Mouse (Mus musculus) layer of hippocampus, adult 11-12 months (tissue): Measurements from ENCODE around the gene Zic2.

Experiments
- DNase-seq: peaks from one replicate; pipeline ENCODE4 v3.0.0; 2022; ENCODE audit warnings: low spot score

Zic2 gene

DNA sequence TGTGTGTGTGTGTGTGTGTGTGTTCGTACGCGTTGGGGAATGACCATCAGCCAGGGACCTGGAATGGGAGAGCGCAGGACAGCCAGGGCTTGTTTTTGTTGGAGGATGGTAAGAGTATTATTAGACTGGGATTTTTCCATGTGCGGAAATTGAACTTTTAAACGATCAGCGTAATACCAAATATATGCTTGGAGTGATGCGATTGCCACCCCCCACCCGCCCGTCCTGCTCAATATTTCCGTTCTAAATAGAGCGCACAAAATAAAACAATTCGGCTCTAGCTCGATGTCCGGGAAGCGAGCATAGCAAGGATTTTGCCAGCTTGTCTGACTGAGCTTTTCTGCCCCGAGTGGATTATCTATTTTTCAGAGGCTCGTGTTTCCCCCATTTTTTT is 1.6 kb downstream of the Zic2 start:
- no peak for DNase-seq

DNA sequence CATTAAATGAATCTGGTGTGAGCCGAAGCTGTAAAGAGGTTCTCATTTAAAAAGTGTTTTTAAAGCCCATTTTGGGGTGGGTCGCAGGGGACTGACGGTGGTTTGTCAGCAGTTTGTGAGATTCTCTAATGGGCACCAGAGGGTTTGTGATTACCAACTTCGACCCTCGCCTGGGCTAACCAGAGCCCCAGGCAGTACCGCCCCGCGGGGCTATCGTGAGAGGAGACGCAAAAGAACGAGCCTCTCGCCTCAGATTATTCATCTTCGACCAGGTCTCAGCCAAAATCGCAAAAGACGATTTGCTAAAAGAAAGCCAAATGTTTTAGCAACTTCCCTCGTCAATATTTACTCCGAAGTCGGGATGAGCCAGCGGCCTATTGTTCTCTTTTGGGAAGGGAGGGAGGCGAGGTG is 2.0 kb downstream of the Zic2 start:
- DNase-seq: no peak

DNA sequence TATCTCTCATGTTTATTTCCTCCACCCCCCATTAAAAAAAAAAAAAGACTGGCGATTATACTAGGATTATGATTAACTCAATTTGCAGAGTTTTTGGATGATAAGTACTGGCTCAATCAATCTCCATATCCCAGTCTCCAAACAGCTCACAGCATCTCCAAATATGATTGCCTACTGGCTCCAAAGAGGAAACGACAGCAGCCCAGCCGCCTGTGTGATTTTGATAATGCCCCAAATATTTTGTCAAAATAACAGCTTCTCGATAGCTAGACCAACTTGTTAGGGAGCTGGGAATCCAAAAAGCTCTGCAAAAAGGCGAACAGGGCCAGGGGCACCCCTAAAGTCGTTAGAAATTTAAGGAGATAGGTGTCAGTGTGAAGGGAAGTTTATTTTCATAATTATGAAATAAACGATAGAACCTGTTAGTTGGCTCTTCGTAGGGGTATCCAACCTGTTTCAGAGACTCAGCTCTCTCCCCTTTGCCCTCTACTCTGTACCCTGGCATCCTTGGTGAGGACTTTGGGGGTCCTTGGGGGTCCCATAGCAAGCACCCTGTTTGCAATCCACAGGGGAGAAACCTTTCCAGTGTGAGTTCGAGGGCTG is 2.8 kb downstream of the Zic2 start:
- no peak for DNase-seq

DNA sequence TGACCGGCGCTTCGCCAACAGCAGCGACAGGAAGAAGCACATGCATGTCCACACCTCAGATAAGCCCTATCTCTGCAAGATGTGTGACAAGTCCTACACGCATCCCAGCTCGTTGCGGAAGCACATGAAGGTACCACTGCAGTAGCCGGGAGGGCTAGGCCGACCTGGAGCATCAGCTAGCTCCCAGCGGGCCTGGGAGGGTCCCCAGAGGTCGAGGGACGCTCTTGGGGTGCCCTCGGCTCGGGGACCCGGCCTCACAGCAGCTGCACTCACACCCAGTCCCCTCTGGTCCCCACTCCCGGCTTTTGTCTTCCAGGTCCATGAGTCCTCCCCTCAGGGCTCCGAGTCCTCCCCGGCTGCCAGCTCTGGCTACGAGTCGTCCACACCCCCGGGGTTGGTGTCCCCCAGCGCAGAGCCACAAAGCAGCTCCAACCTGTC is 3.4 kb downstream of the Zic2 start:
- DNase-seq: no peak

DNA sequence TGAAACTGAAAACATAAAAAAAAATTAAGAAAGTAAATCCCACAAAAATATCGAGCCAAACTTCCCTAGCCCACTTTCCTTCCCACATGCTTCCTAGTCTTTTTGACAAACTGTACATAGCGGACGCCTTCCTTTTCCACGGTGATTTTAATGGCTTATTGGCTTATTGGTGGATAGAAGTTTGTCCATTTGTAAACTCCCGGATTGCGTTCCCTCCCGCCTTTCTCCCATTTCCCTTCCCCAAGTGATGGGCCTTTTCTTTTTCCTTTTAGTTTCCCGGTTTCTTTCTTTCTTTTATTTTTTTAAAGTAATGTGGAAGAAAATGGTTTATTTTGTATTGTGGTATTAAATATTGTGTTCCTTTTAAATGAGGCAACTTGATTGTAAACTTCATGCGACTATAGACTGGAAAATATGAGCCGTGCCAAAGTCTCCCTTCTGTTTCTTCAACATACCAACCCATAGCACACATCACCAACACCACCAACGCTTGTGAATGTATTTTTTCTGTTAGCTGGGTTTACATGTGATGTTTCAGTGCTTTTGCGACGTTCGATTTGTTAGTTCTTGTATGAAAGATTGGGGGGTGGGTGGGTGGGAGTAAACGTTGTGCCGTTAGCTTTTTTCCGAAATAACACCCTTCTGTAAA is 4.3 kb downstream of the Zic2 start:
- no peak for DNase-seq

DNA sequence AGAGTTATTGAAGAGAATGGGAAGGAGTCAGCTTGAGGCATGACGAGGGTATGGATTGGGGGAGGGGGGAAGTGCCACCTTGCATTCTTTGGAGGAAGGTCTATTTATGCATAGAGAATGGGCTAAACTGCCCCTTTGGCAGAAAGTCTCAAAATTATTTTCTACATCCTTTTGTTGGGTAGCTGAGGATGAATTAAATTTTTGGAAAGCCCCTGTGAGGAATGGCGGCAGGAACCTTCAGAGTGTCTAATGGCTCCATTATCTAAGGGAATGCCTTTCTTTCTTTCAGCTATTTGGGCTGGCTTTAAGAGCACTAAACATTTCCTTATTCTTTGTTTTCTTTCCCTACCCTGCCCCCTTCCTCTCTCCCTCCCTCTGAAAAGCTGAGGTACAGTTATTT is 5.1 kb downstream of the Zic2 start:
- DNase-seq: no peak

DNA sequence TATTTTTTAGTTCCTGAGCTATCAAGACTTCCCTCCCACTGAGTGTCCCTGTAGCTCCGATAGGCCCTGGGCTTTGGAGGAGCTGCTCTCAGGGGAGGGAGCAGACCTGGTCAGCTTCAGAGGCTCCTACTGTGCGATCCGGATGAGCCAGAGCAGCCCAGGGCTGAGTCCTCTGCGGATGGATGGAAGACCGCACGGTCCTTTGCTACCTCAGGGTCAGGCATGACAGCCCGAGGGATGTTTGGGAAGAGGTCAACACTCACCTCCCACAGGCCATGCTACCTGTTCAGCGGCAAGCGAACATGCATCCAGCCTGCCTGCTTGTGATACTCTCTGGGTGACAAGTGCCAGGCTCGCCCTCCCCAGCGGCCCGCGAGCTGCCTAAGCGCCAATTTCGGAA is 5.9 kb downstream of the Zic2 start:
- DNase-seq: no peak

DNA sequence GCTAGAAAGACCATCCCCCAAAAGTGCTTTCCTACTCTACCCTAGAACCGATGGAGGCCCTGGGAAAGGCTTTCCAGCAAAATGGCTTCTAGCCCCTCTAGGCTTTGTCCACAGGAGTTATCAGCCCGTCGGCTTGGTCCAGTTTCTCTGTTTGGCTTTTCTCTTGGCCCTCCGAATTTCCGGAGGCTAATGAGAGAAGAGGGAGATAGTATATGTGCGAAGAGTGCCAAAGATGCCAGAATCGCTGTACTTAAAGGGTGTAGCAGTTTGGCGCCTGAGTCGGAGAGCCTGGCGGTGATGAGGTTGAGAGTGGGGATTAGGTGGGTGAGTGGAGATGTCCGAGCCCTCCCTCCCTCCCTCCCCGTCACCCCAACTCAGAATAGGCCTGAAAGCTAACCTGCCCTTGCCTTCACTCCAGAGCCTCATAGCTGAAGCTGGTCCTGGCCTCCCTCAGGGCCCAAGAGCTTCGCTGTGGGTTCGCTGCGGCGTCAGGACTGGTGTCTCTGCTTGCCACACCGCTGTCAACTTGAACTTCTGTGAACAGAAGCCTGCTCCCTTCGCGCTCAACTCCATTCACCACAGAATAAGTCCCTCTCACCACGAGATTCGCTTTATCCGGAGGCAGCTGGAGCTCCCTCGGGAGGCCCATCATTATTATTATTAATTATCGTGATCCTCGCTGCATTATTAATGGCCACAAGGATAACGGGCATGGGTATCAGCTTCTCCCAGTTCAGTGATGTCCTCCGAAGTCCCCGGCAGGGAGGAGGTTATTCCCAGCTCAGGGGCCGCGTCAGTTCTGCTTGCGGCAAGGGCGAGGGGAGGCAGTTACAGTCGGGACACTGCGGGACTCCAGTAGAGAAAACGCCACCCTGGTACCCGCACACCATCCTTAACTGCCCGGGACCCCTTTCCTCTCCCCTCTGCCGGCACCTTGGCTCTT is 7.1 kb downstream of the Zic2 start:
- DNase-seq: no peak

DNA sequence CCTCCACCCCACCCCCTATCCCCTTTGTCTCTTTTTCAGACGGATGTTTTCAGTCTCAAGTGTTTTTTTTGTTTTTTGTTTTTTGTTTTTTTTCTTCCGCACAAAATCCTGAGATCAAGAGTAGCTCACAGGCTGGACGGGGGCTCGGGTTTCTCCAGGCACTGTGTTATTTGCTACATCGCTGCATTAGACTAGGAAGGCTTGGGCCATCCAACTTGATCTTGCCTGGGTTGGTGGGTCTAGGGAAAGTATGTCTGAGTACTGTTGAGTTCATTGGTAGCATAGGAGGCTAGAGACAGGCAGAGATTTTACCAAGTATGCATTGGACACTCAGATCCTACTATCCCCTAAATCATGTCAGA is 7.8 kb downstream of the Zic2 start:
- DNase-seq: no peak

DNA sequence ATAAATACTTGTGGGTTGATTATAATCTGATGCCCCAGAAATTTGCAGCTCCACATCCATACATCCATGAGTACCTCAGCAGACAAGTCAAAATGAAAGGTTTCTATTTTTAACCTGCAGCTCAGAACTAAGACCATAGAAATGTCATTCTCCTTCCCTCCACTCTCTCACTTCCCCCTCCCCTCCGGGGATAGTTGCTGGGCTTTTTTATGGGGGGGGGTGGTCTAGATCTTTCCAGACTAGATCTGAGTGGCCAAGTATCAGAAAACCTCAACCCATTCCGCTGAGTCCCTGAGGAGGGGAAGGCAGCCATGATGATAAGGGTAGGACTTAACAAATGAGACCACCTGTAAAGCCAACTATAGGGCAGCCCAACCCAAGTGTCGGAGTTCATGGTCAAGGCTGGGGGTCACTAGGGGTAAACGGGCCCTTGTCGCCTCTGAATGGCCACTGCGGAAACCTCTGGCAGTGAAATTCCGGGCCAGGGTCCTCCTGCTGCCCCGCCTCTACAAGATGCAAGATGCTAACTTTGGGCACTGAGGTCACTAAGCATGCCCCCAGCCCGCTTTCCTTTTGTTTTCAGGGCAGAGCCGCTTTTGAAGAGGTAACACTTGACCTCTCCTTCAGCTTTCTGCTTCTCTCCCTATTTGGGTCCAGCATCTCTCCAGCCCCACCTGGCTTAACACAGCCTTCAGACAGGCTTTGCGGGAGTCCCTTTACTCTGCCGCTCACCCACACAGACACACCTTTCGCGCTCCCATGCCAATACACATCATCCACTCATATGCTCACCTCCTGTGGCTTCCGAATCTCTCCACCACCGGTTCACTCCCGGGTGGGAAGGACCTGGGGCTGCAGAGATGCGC is 8.6 kb downstream of the Zic2 start:
- DNase-seq: no peak

DNA sequence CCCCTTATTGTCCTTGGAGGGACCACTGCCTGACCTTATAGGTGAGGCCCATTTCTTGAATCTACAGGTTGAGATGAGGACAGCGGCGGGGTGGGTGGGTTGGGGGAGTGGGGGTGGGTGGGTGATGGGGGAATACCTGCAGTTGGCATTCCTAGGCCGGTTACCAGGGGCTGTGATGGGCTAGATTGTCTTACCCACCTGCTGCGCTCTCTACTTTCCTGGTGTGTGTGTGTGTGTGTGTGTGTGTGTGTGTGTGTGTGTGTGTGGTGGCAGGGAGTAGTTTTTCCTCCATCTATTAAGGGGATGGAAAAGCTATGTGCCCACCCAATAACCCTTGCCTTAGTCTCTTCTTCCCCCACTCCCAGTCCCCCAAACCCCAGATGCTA is 9.2 kb downstream of the Zic2 start:
- no peak for DNase-seq

DNA sequence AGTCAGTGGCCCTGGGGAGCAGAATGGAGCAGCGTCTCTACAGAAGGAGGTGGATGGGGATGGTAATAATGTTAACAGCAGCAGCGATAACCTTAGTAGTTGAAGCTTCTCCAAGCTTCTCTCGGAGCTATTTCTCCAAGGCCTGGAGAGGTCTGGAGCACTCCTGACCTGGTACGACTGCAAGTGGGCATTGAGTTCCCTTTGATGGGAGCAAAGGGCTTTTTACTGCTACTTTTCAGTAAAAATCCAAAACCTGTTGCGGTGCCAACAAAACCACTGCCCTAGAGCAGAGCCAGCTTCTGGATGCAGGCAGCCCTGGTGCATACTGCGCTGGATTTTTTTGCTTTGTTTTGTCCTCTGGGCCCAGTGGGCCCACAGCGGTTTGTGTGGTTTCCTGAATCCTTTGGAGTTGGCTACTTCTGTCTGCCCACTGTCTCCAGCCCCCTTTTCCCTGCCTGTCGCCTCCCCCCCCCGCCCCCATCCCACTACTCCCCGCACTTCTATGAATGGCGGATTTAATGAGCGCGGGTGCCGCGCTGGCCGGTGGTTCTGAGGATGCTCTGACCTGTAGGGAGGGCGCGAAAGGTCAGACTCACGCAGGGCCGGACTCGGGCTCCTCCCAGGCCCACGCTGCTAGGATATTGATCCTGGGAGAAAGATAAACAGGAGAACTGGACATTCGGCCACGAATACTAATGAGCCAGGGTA is 9.8 kb downstream of the Zic2 start:
- no peak for DNase-seq

DNA sequence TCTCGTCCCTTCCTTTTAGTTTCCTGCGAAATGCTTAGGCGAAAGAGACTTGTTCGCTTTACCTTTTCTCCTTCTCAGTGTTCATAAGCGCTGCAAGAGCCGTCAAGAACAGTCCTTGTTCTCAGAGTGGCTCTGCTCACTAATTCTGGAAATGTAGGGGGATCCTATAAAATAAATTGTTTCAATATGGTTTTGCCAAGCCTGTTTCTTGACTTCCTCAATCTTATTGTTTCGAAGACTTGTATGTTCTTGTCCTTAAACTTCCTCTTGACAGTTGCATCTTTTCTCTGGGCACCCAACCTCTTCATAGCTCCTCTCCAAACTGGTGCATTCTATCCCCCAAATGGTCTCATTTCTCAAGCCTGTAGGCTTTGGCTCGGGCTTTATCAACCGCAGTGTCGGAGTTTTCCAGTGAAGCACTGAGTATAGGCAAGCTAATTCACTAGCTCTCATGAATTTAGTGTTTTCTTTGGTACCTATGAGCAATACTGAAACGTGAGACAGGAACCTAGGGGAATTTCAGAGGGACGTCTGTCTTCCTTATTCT is 10.5 kb downstream of the Zic2 start:
- no peak for DNase-seq

DNA sequence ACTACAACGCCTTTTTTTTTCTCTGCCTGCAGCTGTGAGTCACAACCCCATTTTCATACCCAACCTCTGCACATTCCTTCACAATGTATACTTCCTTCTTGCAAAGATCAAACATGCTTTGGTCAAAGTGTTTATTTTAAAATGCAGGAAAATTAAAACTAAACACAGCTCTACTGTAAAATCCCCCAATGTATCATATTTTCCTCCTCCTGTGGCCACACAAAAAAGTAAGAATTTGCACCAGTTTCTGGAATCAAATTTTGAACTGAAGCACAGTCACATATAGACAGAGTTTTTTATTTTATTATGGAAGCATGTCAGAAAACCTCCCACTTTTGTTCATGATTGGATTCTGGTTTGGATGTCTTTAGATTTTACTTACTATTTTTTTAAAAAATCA is 11.4 kb downstream of the Zic2 start:
- DNase-seq: no peak

DNA sequence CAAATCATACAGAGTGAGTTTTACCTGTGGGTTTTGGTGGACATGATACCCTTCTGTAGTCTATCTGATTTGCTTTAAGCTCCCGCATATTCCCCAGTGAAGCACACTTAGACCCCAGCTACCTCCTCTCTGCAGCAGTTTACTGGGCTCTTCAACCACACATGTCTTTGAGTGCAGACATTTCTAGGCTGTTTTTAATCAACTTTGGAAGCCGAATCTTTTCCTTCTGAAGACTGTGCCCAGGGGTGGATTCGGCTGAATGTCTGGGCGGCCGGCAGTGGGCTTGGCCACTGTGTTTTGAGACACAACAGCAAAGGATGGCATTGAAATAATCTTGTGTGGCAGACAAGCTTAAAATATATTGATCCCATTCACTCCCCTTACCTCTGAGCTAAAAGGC is 12.1 kb downstream of the Zic2 start:
- DNase-seq: no peak

DNA sequence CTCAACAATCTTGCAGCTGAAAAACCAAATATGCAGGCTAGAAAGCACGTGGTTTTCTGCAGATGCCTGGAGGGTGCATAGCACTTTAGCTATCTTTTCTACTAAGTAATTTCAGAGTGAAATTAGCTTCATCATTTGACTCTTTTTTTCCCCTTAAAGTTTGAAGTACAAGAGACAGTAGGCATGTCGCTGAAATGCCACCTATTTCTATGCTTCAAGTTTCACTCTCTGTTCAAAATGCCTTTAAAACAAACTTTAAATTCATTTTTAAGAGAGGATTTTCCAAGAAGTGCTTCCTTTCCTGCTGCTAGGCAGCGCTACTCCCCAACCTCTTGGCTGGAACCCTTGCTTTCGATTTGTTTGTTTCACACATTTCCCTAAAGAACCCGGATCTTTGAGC is 13.8 kb downstream of the Zic2 start:
- DNase-seq: no peak

DNA sequence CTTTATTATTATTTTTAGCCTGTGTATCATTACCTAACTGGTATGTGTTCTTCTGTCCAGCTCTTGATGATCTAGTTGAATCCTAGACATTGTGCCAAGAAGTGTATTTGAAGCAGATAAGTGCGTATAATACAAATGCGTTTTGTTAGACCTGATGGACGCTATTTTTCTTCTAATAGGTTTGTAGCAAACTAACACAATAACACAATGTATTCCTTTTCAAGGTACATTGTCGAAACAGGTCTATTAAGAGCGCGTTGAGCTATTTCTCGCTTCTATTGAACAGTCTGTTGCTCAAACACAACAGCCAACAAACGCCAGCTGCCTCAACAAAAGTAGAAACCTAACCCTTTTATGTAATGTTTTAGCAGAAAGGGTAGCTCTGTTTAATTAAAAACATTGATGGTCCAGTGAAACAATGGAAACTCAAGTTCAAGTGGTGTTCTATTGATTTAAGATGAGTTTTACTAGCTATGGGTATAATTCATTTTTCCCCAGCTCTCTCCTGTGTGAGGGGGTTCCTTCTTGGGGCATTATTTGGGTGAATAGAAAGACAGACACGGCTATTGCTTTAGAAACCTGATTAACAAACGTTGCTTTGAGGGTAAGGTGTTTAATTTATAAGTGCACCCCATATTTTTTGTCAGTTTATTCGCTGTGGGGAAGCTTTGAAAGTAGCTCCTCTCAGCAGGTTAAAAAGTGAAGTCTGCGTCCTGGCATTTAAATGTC is 14.6 kb downstream of the Zic2 start:
- no peak for DNase-seq

DNA sequence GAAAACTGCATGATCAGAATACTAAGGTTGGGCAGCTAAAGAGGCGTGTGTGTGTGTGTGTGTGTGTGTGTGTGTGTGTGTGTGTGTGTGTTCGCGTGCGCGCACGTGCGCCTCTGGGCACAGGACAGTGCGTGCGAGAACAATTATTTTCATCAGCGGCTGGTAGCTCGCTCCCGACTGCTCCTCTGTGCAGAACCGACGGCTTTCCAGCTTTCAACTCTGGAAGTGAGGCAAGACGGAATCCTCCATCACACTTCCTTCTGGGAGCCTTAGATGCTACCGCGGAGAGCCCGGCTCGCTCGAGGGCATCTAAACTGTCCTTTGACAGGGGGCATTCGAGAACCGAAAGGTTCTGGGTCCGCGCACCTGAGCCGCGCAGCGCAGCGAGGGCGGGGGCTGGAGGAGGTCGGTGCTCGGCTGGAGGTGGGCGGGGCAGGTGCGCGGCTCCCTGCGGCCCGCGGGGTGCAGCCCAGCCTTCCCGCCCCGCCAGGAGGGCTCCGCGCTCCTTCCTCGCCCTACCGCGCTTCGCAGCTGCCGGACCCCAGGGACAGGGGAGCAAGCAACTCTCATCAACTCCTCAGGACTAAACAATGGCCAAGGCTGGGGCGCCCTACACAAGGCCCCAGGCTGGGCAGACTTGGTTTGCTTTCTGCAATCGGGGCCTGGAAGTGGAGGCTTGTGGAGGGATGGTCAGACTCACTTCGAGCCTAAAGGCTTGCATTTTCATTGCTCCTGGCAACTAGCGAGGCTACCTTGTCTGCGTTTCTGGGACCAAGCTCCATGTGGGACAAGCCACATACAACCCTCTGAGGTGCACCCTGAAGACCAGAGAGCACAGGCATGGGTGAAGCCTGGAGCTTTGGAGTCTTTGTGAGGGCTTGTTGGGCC is 15.4 kb downstream of the Zic2 start, which contains the start of gene Gm10837:
Gene Gm10837, plus strand, starts transcription at position 146 of the 888 bp plus-strand sequence.
- no peak for DNase-seq

DNA sequence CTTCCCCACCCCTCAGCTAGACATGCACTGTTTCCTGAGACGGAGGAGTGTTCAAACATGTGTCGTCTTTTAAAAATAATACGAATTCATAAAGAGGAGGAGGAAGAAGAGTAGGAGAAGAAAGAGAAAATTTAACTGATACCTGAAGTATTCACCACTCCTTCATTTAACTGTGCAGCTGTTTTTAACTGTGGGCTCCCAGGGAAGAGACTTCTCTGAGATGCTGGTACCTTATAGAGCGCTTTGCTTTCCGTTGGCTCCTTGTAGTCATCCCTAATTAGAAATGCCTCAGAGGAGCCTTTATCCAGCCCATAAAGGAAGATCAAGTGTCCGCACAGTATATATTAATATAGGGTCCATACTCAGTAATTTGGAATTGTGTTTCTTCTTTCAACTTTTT is 16.3 kb downstream of the Zic2 start:
- no peak for DNase-seq

DNA sequence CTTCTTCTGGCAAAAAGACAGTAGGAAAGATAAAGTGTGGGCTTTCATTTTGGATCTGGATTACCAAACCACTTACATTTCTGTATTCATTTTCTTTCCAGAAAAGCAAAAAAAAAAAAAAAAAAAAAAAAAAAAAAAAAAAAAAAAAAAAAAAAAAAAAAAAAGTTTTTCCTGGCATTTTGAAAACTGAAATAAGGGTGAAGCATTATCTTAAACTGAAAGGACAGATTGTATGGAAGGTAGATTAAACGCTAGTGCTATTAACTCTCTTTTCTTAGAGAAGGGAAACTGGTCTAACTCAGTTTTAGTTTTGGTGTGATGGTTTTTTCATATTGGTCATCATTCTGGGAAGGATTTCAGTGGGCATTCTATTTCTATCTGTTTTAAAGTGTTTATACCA is 16.8 kb downstream of the Zic2 start:
- no peak for DNase-seq
